Mouse (Mus musculus) liver, embryonic 16.5 days (tissue): ENCODE measurements around the gene Cd70. TPM values are rescaled to one million over a fixed set of nuclear protein-coding genes. Genes with fewer than 3 reads are reported as not detected.
A peak's percentile ranks its signal among the peaks of the same experiment; 100 is the strongest.
"Not testable (repeated sequence)": the region's sequence is repeated elsewhere in the genome, so short reads cannot be mapped to it uniquely, and the experiment has no call there.

Experiments
- ATAC-seq: fragments of 200-750 bp; cut with Nextera tagmentation; 2 replicates; pipeline ENCODE4 v1.8.0; 2017; ENCODE audit warnings: low read depth, mild to moderate bottlenecking, moderate number of reproducible peaks, moderate library complexity
- H3K27ac ChIP-seq: fragments of 300-500 bp; sonication (generic); 2 replicates; pipeline ENCODE4 v1.5.1; 2014; ENCODE audit warnings: mild to moderate bottlenecking, low read length
- H3K27me3 ChIP-seq: fragments of 300-500 bp; sonication (generic); 2 replicates; pipeline ENCODE4 v1.6.1; 2014; ENCODE audit warnings: low read depth, low read length, mixed read lengths; ENCODE audit not compliant: control insufficient read depth, insufficient read depth
- H3K36me3 ChIP-seq: fragments of 300-500 bp; sonication (generic); 2 replicates; pipeline ENCODE4 v1.6.1; 2014; ENCODE audit warnings: mild to moderate bottlenecking; ENCODE audit not compliant: control insufficient read depth, insufficient read depth
- H3K4me1 ChIP-seq: fragments of 300-500 bp; sonication (generic); 2 replicates; pipeline ENCODE4 v1.6.1; 2014; ENCODE audit warnings: low read depth, low read length, mixed read lengths; ENCODE audit not compliant: control insufficient read depth
- H3K4me2 ChIP-seq: fragments of 300-500 bp; sonication (generic); 2 replicates; pipeline ENCODE4 v1.6.1; 2014; ENCODE audit warnings: low read depth, low read length, mixed read lengths
- H3K4me3 ChIP-seq: fragments of 300-500 bp; sonication (generic); 2 replicates; pipeline ENCODE4 v1.5.1; 2014; ENCODE audit warnings: low read depth, mild to moderate bottlenecking, low read length
- H3K9ac ChIP-seq: fragments of 300-500 bp; sonication (generic); 2 replicates; pipeline ENCODE4 v1.6.1; 2014; ENCODE audit warnings: low read depth, low read length
- H3K9me3 ChIP-seq: fragments of 300-500 bp; sonication (generic); replicated peaks from 2 replicates; pipeline ENCODE4 v1.6.1; 2016; ENCODE audit warnings: low read length; ENCODE audit not compliant: control insufficient read depth
- WGBS: fragments of 180-500 bp; shearing (Covaris S2); extraction: QIAGEN DNeasy Blood & Tissue Kit; methylation state at CpG from one replicate; pipeline ENCODE4 v1.1.7; 2014; ENCODE audit not compliant: insufficient replicate concordance; 5-methylcytosine and 5-hydroxymethylcytosine counted together
- polyA plus RNA-seq: library from polyadenylated mRNA; unstranded; fragments of >200 nt; fragmentation: Nextera tagmentation; extraction: Ambion mirVana; gene quantifications from 2 replicates; pipeline ENCODE4 v1.2.1, GENCODE M21; 2015

Cd70 gene
- polyA plus RNA-seq, 1 experiment from 2014 or later = not detected

DNA sequence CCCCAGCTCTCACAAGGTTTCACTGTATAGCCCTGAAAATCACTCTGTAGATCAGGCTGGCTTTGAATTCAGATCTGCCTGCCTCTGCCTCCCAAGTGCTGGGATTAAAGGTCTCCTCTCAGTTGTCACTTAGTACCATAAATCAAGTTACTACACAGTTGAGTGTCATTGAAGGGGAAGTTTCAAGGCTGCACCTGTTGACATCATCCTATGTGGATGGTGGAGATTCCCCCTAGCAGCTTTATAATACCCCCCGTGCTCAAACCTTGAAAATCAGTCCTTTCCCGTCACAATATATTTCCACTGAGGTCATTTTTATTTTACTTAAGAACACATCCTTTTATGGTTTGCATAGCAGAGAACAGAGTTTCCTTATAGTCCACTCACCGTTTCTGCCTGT lies 5.9 kb downstream of the Cd70 start:
- H3K4me3 ChIP-seq = no peak overlapping the region
- no peaks in the 10 kb centered on the region for H3K9me3 ChIP-seq
- peaks cover 4% of the 10 kb centered on the region; the same call in 1 of the 2 replicates for H3K4me1 ChIP-seq
- peaks cover 22% of the 10 kb centered on the region for H3K27me3 ChIP-seq
- 60% methylated on average over 3 of the region's 3 CpGs for WGBS
- H3K27ac ChIP-seq = no peak overlapping the region
- H3K9ac ChIP-seq = no peak overlapping the region
- no peak overlapping the region for H3K4me2 ChIP-seq
- no peak for ATAC-seq
- H3K36me3 ChIP-seq = no peaks in the 10 kb centered on the region

DNA sequence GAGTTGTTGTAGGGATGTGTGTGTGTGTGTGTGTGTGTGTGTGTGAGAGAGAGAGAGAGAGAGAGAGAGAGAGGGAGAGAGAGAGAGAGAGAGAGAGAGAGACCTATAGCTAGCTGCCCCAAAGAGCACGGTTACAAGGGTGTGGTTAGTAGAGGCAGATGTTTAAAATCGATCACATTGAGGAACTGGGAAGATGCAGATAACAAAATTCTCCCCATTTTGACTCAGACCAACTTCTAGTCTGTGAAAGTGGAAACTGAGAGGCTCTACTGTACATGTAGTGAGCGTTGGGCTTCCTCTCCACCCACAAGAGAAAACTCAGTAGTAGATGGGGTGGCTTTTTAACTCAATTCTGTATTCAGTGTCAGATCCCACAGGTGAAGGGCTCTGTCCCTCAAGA lies 9.9 kb downstream of the Cd70 start:
- H3K36me3 ChIP-seq = no peaks in the 10 kb centered on the region
- no peak overlapping the region for H3K27ac ChIP-seq
- no peak overlapping the region for H3K4me3 ChIP-seq
- no peak overlapping the region for H3K9ac ChIP-seq
- H3K4me1 ChIP-seq = peaks cover 4% of the 10 kb centered on the region; the same call in 1 of the 2 replicates
- H3K9me3 ChIP-seq = no peaks in the 10 kb centered on the region
- 20% methylated on average over 3 of the region's 3 CpGs for WGBS
- ATAC-seq = 0 out of 2 replicates have a peak, but pooled peaks have one; percentile 24
- no peak overlapping the region for H3K4me2 ChIP-seq
- H3K27me3 ChIP-seq = no peaks in the 10 kb centered on the region

DNA sequence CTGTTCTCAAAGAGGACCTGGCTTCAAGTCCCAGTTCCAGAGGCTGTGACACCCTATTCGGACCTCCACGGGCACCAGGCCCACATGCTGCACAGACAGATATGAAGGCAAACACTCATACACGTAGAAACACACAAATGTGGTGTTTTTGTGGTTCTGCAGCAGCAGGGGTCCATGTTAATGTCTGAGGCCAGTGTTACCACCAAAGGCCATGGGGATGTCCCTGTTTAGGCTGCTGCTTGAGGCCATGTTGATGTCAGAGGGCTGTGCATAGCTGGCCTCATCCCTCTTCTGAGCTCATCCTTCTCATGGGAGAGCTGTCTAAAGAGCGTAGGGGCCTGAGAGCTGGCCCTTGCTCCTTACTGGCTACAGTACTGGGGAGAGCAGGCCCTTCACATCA lies 10.9 kb downstream of the Cd70 start:
- WGBS = 77% methylated on average over 4 of the region's 4 CpGs
- Histone ChIP-seq H3K4me1 (peaks cover 4% of the 10 kb centered on the region; the same call in 1 of the 2 replicates), H3K4me3 (no peak overlapping the region), H3K4me2 (no peak overlapping the region), H3K27ac (no peak overlapping the region), H3K36me3 (no peaks in the 10 kb centered on the region), H3K9ac (no peak overlapping the region), H3K27me3 (no peaks in the 10 kb centered on the region), H3K9me3 (no peaks in the 10 kb centered on the region)
- ATAC-seq = no peak

DNA sequence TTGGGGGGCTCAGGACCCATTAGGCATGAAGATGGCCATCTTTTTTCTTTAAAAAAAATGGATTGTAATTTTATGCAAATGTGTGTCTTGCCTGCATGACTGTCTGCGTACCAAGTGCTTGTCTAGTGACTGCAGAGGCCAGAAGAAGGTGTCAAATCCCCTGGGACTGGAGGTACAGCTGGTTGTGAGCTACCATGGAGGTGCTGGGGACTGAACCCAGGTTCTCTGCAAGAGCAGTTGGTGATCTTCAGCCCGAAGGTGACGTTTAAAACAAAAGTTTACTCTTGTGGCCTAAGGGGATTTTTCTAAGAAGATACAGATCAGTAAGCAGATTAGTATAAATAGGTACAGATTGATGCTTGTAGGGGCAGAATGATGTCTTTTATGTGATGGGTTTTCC lies 13.9 kb downstream of the Cd70 start:
- H3K4me3 ChIP-seq = no peak overlapping the region
- H3K27me3 ChIP-seq = no peaks in the 10 kb centered on the region
- no peak overlapping the region for H3K9ac ChIP-seq
- peaks cover 4% of the 10 kb centered on the region; the same call in 1 of the 2 replicates for H3K4me1 ChIP-seq
- H3K9me3 ChIP-seq = no peaks in the 10 kb centered on the region
- ATAC-seq = no peak
- H3K27ac ChIP-seq = no peak overlapping the region
- WGBS = 71% methylated on average over 3 of the region's 3 CpGs
- no peak overlapping the region for H3K4me2 ChIP-seq
- no peaks in the 10 kb centered on the region for H3K36me3 ChIP-seq

DNA sequence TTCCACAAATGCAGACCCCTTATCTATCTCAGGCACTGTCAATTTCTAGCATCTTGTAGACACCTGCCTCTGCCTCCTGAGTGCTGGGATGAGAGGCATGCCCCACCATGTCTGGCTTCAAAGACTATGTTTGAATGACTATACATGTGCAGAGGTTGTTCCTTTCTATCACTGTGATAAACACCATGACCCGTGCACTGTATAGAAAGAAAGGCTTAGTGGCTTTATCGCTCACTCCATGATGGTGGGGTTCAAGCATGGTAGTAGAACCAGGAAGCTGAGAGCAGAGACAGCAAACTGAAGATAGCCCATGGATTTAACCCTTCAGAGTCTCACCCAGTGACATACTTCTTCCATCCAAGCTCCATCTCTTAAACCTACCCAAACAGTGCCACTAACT lies 14.9 kb downstream of the Cd70 start:
- no peak for ATAC-seq
- H3K27me3 ChIP-seq = no peaks in the 10 kb centered on the region
- H3K36me3 ChIP-seq = no peaks in the 10 kb centered on the region
- no peak overlapping the region for H3K9ac ChIP-seq
- no peak overlapping the region for H3K4me2 ChIP-seq
- 34% methylated on average over 2 of the region's 2 CpGs for WGBS
- no peak overlapping the region for H3K4me3 ChIP-seq
- no peaks in the 10 kb centered on the region for H3K9me3 ChIP-seq
- H3K4me1 ChIP-seq = peaks cover under 1% of the 10 kb centered on the region; the same call in 1 of the 2 replicates
- no peak overlapping the region for H3K27ac ChIP-seq

DNA sequence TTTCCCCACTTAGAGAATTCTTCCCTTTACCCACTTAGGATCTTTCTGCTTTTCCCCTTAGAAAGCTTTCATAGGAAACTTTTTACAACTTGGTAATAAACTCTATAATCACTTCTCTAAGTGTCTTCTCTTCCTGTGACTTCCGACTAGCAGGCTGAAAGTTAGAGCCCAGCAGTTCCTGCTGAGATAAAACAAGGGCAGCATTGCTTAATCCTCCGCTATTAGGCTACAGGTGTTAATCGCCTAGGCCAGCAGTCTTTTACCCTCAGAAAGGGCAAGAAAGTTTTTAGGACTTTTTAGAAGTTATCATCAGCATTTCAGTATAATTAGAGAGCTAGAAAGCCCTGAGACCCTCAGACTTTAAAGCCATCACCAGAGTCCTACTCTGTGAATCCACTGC lies 15.6 kb downstream of the Cd70 start:
- H3K4me2 ChIP-seq, H3K9me3 ChIP-seq, H3K27ac ChIP-seq, H3K27me3 ChIP-seq, ATAC-seq, H3K4me3 ChIP-seq, H3K36me3 ChIP-seq, H3K4me1 ChIP-seq, H3K9ac ChIP-seq: not testable (repeated sequence)
- WGBS = 12% methylated on average over 3 of the region's 3 CpGs

DNA sequence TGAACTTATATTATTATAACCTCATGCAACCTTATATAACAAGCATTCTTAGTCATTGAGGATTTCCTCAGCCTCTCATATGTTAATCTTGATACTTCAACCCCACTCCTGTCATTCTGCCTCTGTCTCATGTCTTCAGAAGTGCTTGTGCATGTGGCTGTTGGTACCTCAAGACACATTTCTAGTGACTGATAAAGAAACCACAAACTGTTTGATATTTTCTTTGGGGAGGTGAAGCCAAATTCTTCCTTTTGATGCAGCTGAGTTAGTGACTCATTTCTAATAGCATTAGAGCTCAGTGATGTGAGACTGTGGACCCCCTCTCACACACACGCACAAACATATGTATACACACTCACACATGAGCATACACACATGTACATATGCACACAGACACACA lies 17.8 kb downstream of the Cd70 start:
- Histone ChIP-seq H3K4me1 (no peaks in the 10 kb centered on the region; the same call in 1 of the 2 replicates), H3K36me3 (no peaks in the 10 kb centered on the region), H3K9me3 (no peaks in the 10 kb centered on the region), H3K4me3 (no peak overlapping the region), H3K4me2 (no peak overlapping the region), H3K27ac (no peak overlapping the region), H3K27me3 (no peaks in the 10 kb centered on the region), H3K9ac (no peak overlapping the region)
- 0 out of 2 replicates have a peak, but pooled peaks have one; percentile 19 for ATAC-seq
- WGBS = 60% methylated on average over 1 of the region's 1 CpGs

DNA sequence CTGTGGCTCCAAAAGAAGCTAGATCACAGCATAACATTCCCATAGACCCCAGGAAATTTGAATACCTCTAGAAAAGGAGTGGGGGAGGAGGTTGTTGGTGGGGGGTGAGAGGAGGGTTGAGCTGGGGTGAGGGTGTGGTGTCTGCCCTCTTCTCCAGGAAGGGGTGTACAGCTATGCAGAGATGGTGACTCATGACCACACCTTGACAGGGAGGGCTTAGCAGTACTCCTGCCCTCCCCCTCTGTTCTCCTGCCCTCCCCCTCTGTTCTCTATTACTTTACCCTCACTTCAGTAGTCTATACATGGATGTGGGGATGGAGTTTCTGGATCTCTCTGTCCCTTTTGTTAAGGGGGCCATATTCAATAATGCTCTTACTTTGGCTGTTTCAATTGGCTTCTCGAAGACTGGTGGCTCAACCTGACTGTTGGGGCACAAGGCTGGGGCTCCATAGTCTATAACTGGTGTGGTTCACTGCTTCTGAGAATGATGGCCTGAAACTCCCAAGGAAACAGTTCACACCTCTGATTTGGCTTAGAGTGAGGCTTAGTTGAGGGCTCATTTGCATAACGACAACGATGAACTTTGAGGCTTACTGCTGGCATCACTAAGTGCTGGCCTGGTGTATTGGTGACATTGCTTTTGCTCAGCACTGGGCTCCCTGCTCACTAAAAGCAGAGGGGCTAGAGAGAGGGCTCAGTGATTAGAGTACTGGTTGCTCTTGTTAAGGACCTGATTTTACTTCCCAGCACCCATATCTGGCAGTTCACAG lies 23.5 kb downstream of the Cd70 start:
- Histone ChIP-seq H3K4me2 (no peak overlapping the region), H3K36me3 (no peaks in the 10 kb centered on the region), H3K9me3 (no peaks in the 10 kb centered on the region), H3K27me3 (no peaks in the 10 kb centered on the region), H3K27ac (no peak overlapping the region), H3K4me1 (no peaks in the 10 kb centered on the region), H3K9ac (no peak overlapping the region), H3K4me3 (no peak overlapping the region)
- 49% methylated on average over 3 of the region's 3 CpGs for WGBS
- ATAC-seq = no peak

DNA sequence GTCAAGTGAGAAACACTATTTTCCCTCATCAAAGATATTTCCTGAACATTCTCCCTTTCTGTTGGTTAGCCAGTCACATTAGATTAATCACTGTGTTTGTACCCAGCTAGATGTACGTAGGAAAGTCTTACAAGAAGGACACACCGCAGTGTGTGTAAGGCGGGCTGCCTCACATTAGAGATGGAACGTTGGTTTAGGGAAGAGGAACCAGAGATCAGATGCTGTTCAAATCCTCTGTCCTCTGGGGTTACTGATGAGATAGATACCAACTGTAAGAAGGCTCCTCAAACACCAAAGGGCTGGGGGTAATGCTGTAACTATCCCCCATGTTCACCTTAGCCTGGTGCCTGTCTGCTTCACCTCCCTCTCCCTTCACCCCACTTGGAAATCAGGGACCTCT lies 24.8 kb downstream of the Cd70 start:
- no peak for ATAC-seq
- Histone ChIP-seq H3K9ac (no peak overlapping the region), H3K27me3 (no peaks in the 10 kb centered on the region), H3K9me3 (no peaks in the 10 kb centered on the region), H3K4me2 (no peak overlapping the region), H3K27ac (no peak overlapping the region), H3K4me1 (no peaks in the 10 kb centered on the region), H3K36me3 (no peaks in the 10 kb centered on the region), H3K4me3 (no peak overlapping the region)
- WGBS = 44% methylated on average over 4 of the region's 4 CpGs
